Comparison of ENCODE assay signal across 16 mouse cellular contexts in genomic region chr19:3653508-3653907, GRCm38 (mm10). TPM values are rescaled to one million over a fixed set of nuclear protein-coding genes. Genes with fewer than 3 reads are reported as not detected.
DNase-seq lines count a peak whose midpoint lies in the region; ATAC-seq and TF ChIP-seq lines count a peak whose summit lies in the region.
"Had no signal": no experiment of that assay in that cellular context is flagged by ENCODE, and none has a peak within 500 bp of the region (broad histone marks: within the 10 kb centered on the region; RNA-seq: fewer than 3 reads in every experiment).

No protein-coding gene starts in this region.

- 49% methylated on average over 4 of the region's 4 CpGs for WGBS in heart, adult 2 months
- 75% methylated on average over 4 of the region's 4 CpGs for WGBS in kidney, embryonic 15.5 days
- WGBS in lung, embryonic 16.5 days = 70% methylated on average over 4 of the region's 4 CpGs
- 91% methylated on average over 4 of the region's 4 CpGs for WGBS in embryonic facial prominence, embryonic 10.5 days

- peaks cover 8% of the 10 kb centered on the region for H3K4me1 ChIP-seq in heart, adult 2 months (ENCODE audit: control insufficient read depth, insufficient read depth, low read length)
- peaks cover 24% of the 10 kb centered on the region; the same call in 1 of the 2 replicates for H3K4me1 ChIP-seq in kidney, embryonic 15.5 days
- H3K4me1 ChIP-seq in lung, embryonic 16.5 days (replicated peaks; ENCODE audit: control insufficient read depth, insufficient read depth, low read length) = peaks cover 9% of the 10 kb centered on the region
- H3K4me1 ChIP-seq in embryonic facial prominence, embryonic 10.5 days = peaks cover 15% of the 10 kb centered on the region; the same call in 1 of the 2 replicates
- H3K4me1 ChIP-seq: hindbrain, embryonic 15.5 days had no signal

- no peak for TF ChIP-seq CTCF in heart, adult 2 months (IDR thresholded peaks at IDR 0.05)

- intact Hi-C loops in heart, adult 2 months (cut with DNase I) = no loop called here
- intact Hi-C loops in heart, postnatal 25 days (cut with DNase I) = no loop called here

- DNase-seq in heart, adult 2 months = no peak
- DNase-seq in heart, postnatal 25 days (ENCODE audit: low spot score) = no peak
- DNase-seq in kidney, postnatal 4 days = no peak
- DNase-seq in lung, postnatal 14 days = no peak
- DNase-seq in embryonic facial prominence, embryonic 10.5 days (ENCODE audit: low spot score) = no peak
- DNase-seq in embryo, embryonic 9.5 days (ENCODE audit: extremely low spot score) = no peak
- DNase-seq: B cell, adult 2 months; cerebellum, adult 8-10 months; forebrain, postnatal 0 days; gastrocnemius, postnatal 36 days; layer of hippocampus, postnatal 36 days; thymus, adult 18-20 months had no signal

- H3K27ac ChIP-seq in heart, adult 2 months = peak overlapping the region; percentile 34
- H3K27ac ChIP-seq in kidney, embryonic 15.5 days = peak overlapping the region; percentile 52
- H3K27ac ChIP-seq in lung, embryonic 16.5 days (ENCODE audit: low read length) = peak overlapping the region; percentile 65
- H3K27ac ChIP-seq in embryonic facial prominence, embryonic 10.5 days (replicated peaks) = peak overlapping the region; percentile 40; the same call in 1 of the 2 replicates
- H3K27ac ChIP-seq: hindbrain, embryonic 15.5 days had no signal

- H3K79me2 ChIP-seq in heart, adult 2 months (replicated peaks; ENCODE audit: control insufficient read depth, insufficient read depth, low read length) = no peaks in the 10 kb centered on the region; the same call in 1 of the 2 replicates

- TF ChIP-seq POLR2A in heart, adult 2 months (IDR thresholded peaks at IDR 0.05; ENCODE audit: insufficient read depth, low read depth, low read length) = no peak

- no peak overlapping the region for H3K4me3 ChIP-seq in heart, adult 2 months
- H3K4me3 ChIP-seq in kidney, embryonic 15.5 days (replicated peaks) = no peak overlapping the region
- H3K4me3 ChIP-seq in lung, embryonic 16.5 days (ENCODE audit: low read length) = no peak overlapping the region
- H3K4me3 ChIP-seq in embryonic facial prominence, embryonic 10.5 days = no peak overlapping the region
- H3K4me3 ChIP-seq: hindbrain, embryonic 15.5 days; myocyte had no signal

- no peaks in the 10 kb centered on the region for H3K27me3 ChIP-seq in heart, adult 2 months (ENCODE audit: control insufficient read depth, insufficient read depth, low read length)
- no peaks in the 10 kb centered on the region for H3K27me3 ChIP-seq in kidney, embryonic 15.5 days
- no peaks in the 10 kb centered on the region for H3K27me3 ChIP-seq in lung, embryonic 16.5 days (ENCODE audit: control insufficient read depth, insufficient read depth, low read depth, low read length)
- H3K27me3 ChIP-seq in embryonic facial prominence, embryonic 10.5 days (replicated peaks; ENCODE audit: low read depth, poor library complexity, severe bottlenecking) = no peaks in the 10 kb centered on the region
- H3K27me3 ChIP-seq: hindbrain, embryonic 15.5 days had no signal

- no peak overlapping the region for H3K9ac ChIP-seq in heart, adult 2 months (ENCODE audit: low read depth, low read length)
- no peak overlapping the region for H3K9ac ChIP-seq in kidney, embryonic 15.5 days
- H3K9ac ChIP-seq in lung, embryonic 16.5 days (ENCODE audit: low read length) = no peak overlapping the region
- H3K9ac ChIP-seq: forebrain, postnatal 0 days; hindbrain, embryonic 15.5 days had no signal

- TF ChIP-seq EP300 in heart, adult 2 months (IDR thresholded peaks at IDR 0.05; ENCODE audit: insufficient read depth, low read depth, low read length) = no peak

- no peaks in the 10 kb centered on the region for H3K36me3 ChIP-seq in heart, adult 2 months (ENCODE audit: control insufficient read depth, insufficient read depth, low read length)
- H3K36me3 ChIP-seq in kidney, embryonic 15.5 days = peaks cover 60% of the 10 kb centered on the region
- peaks cover 39% of the 10 kb centered on the region for H3K36me3 ChIP-seq in lung, embryonic 16.5 days (ENCODE audit: control insufficient read depth, insufficient read depth, low read length)
- peaks cover 95% of the 10 kb centered on the region for H3K36me3 ChIP-seq in embryonic facial prominence, embryonic 10.5 days (replicated peaks)

- H3K4me2 ChIP-seq in kidney, embryonic 15.5 days = no peak overlapping the region
- H3K4me2 ChIP-seq in lung, embryonic 16.5 days (ENCODE audit: low read depth, low read length) = no peak overlapping the region
- H3K4me2 ChIP-seq: hindbrain, embryonic 15.5 days had no signal

- ATAC-seq in kidney, embryonic 15.5 days (replicated peaks; ENCODE audit: low FRiP score) = no peak
- ATAC-seq in lung, embryonic 16.5 days (ENCODE audit: low read depth) = no peak
- ATAC-seq: forebrain, postnatal 0 days had no signal

- peaks cover 4% of the 10 kb centered on the region; the same call in 1 of the 2 replicates for H3K9me3 ChIP-seq in kidney, embryonic 15.5 days (replicated peaks)
- H3K9me3 ChIP-seq in lung, embryonic 16.5 days (ENCODE audit: control insufficient read depth, low read length) = peaks cover 7% of the 10 kb centered on the region
- peaks cover 16% of the 10 kb centered on the region; the same call in 1 of the 2 replicates for H3K9me3 ChIP-seq in embryonic facial prominence, embryonic 10.5 days
- H3K9me3 ChIP-seq: hindbrain, embryonic 15.5 days had no signal

RNA-seq across cellular contexts. Expression of gene Lrp5, which starts 32.9 kb away (rescaled TPM):
- total RNA-seq in heart, adult 2 months (2021) = 10 to 100 TPM; 52.2 to 56.5 TPM
- 35.0 and 36.3 TPM in 2 replicates for polyA plus RNA-seq in heart, adult 2 months (2012; rRNA removed)
- 10 to 100 TPM; 49.8 to 52.1 TPM for total RNA-seq in heart, postnatal 25 days (2021)
- polyA plus RNA-seq in kidney, embryonic 15.5 days (2015; fragmentation: Nextera tagmentation; extraction: Ambion mirVana) = 5.8 and 6.9 TPM in 2 replicates
- 7.4 and 7.8 TPM in 2 replicates for polyA plus RNA-seq in lung, embryonic 16.5 days (2015; fragmentation: Nextera tagmentation; extraction: Ambion mirVana)
- polyA plus RNA-seq in embryonic facial prominence, embryonic 10.5 days (2016; fragmentation: Nextera tagmentation; extraction: Ambion mirVana) = 5.5 and 5.6 TPM in 2 replicates

RNA-seq across cellular contexts. Expression of gene 1810055G02Rik, which starts 54.6 kb away (rescaled TPM):
- total RNA-seq in heart, adult 2 months (2021) = 1 to 10 TPM; 8.1 to 8.3 TPM
- 17.9 and 23.3 TPM in 2 replicates for polyA plus RNA-seq in heart, adult 2 months (2012; rRNA removed)
- total RNA-seq in heart, postnatal 25 days (2021) = 1 to 10 TPM; 7.9 to 8.3 TPM
- polyA plus RNA-seq in kidney, embryonic 15.5 days (2015; fragmentation: Nextera tagmentation; extraction: Ambion mirVana) = 39.7 and 43.9 TPM in 2 replicates
- 28.3 and 32.4 TPM in 2 replicates for polyA plus RNA-seq in lung, embryonic 16.5 days (2015; fragmentation: Nextera tagmentation; extraction: Ambion mirVana)
- 46.4 and 46.5 TPM in 2 replicates for polyA plus RNA-seq in embryonic facial prominence, embryonic 10.5 days (2016; fragmentation: Nextera tagmentation; extraction: Ambion mirVana)
